9 mouse cellular contexts compared by ENCODE assay signal in the genomic region with DNA sequence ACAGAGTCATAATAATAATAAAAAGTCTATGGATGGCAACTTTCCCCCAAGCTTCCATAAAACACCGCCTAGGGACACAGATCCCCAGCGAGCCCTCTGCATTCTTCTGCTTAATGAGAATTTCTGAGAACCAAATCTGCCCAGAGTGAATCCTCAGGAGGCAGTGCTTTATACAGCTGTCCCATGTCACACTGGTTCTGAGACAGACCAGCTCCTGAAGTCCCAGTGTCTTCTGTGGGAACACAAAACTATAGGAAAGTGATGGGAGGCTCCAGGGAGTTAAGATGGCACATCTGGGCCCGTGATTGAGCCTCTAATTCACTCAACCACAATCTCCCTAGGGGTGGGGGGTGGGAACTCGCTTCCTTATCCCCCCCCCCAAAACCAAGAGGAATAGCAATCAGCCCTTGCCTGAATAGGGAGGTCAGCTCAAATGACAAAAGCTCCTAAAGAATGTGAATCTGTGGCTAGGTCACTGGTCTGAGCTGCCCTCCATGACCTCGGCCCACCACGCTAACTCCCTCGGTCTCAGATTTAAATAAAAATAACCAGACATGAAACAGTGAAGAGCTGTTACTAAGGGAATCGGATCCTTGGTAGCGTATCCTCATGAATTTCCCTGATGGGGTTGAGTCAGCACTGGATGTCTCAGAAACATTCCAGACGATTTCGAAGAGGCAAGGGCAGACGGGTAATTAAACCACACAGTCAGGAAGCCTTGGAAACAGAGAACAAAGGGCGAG.
DNase-seq lines count a peak whose midpoint lies in the region; ATAC-seq and TF ChIP-seq lines count a peak whose summit lies in the region.
"Had no signal": no experiment of that assay in that cellular context is flagged by ENCODE, and none has a peak within 500 bp of the region (broad histone marks: within the 10 kb centered on the region; RNA-seq: fewer than 3 reads in every experiment).

No protein-coding gene starts in this region.

- H3K9me3 ChIP-seq in embryonic facial prominence, embryonic 13.5 days, result no peaks in the 10 kb centered on the region
- H3K9me3 ChIP-seq in hindbrain, embryonic 15.5 days, result no peaks in the 10 kb centered on the region
- H3K9me3 ChIP-seq in neural tube, embryonic 13.5 days, result no peaks in the 10 kb centered on the region

- WGBS in embryonic facial prominence, embryonic 13.5 days, result 9% methylated on average over 13 of the region's 13 CpGs
- WGBS in hindbrain, embryonic 15.5 days, result 8% methylated on average over 13 of the region's 13 CpGs
- WGBS in neural tube, embryonic 13.5 days, result 3% methylated on average over 13 of the region's 13 CpGs

- peak overlapping the region; percentile 30; the same call in 1 of the 2 replicates for H3K4me3 ChIP-seq in gastrocnemius, adult 2 months
- H3K4me3 ChIP-seq in embryonic facial prominence, embryonic 13.5 days, result no peak overlapping the region
- H3K4me3 ChIP-seq in hindbrain, embryonic 15.5 days, result no peak overlapping the region
- no peak overlapping the region for H3K4me3 ChIP-seq in neural tube, embryonic 13.5 days

- H3K36me3 ChIP-seq in embryonic facial prominence, embryonic 13.5 days, result no peaks in the 10 kb centered on the region
- no peaks in the 10 kb centered on the region for H3K36me3 ChIP-seq in hindbrain, embryonic 15.5 days
- H3K36me3 ChIP-seq in neural tube, embryonic 13.5 days, result no peaks in the 10 kb centered on the region

- H3K9ac ChIP-seq in embryonic facial prominence, embryonic 13.5 days, result no peak overlapping the region
- no peak overlapping the region for H3K9ac ChIP-seq in hindbrain, embryonic 15.5 days
- peak overlapping the region; percentile 23; the same call in 1 of the 2 replicates for H3K9ac ChIP-seq in neural tube, embryonic 13.5 days

- DNase-seq in gastrocnemius, adult 2 months, result no peak
- DNase-seq in gastrocnemius, postnatal 4 days (ENCODE audit: low spot score in 2 of 2), result no peak
- no peak for DNase-seq in left cerebral cortex, adult 11 months (ENCODE audit: low spot score)
- DNase-seq in layer of hippocampus, postnatal 10 days (ENCODE audit: low spot score in 2 of 2), result no peak

- peaks cover 19% of the 10 kb centered on the region for H3K4me1 ChIP-seq in embryonic facial prominence, embryonic 13.5 days
- H3K4me1 ChIP-seq in hindbrain, embryonic 15.5 days (replicated peaks), result peaks cover 16% of the 10 kb centered on the region
- H3K4me1 ChIP-seq in neural tube, embryonic 13.5 days (replicated peaks), result peaks cover 19% of the 10 kb centered on the region

- H3K4me2 ChIP-seq in embryonic facial prominence, embryonic 13.5 days, result peak overlapping the region; percentile 39
- 0 out of 2 replicates have a peak overlapping the region, but pooled peaks have one; percentile 9 for H3K4me2 ChIP-seq in hindbrain, embryonic 15.5 days
- H3K4me2 ChIP-seq in neural tube, embryonic 13.5 days, result peak overlapping the region; percentile 13
- H3K4me2 ChIP-seq: liver, embryonic 11.5 days had no signal

- intact Hi-C loops in gastrocnemius, adult 2 months (cut with DNase I), result no loop called here

- TF ChIP-seq CTCF in gastrocnemius, adult 2 months (IDR thresholded peaks at IDR 0.05), result no peak

- peak overlapping the region; percentile 76 for H3K27ac ChIP-seq in gastrocnemius, adult 2 months
- H3K27ac ChIP-seq in embryonic facial prominence, embryonic 13.5 days, result peak overlapping the region; percentile 87
- H3K27ac ChIP-seq in hindbrain, embryonic 15.5 days (replicated peaks), result 0 out of 2 replicates have a peak overlapping the region, but pooled peaks have one; percentile 36
- peak overlapping the region; percentile 67 for H3K27ac ChIP-seq in neural tube, embryonic 13.5 days (replicated peaks)

- ATAC-seq in embryonic facial prominence, embryonic 13.5 days (ENCODE audit: insufficient number of reproducible peaks, insufficient read depth, low FRiP score, low TSS enrichment, low read depth), result peak; percentile 77
- 0 out of 2 replicates have a peak, but pooled peaks have one; percentile 27 for ATAC-seq in hindbrain, embryonic 15.5 days (ENCODE audit: low FRiP score, low read depth)
- peak; percentile 68 for ATAC-seq in neural tube, embryonic 13.5 days (ENCODE audit: low read depth)
- ATAC-seq in erythroid progenitor cell, adult 5-6 weeks (replicated peaks; ENCODE audit: low FRiP score, poor library complexity, severe bottlenecking), result no peak

- no peaks in the 10 kb centered on the region for H3K27me3 ChIP-seq in embryonic facial prominence, embryonic 13.5 days
- no peaks in the 10 kb centered on the region for H3K27me3 ChIP-seq in hindbrain, embryonic 15.5 days
- H3K27me3 ChIP-seq in neural tube, embryonic 13.5 days, result no peaks in the 10 kb centered on the region

Comparison
In these comparisons a context has a peak if more than half of its experiments do, and no peak if none do; other contexts are left out.
1. H3K27ac ChIP-seq: peak in every context shown above with its lines; median percentile 87 in embryonic facial prominence, embryonic 13.5 days; 76 in gastrocnemius, adult 2 months; 67 in neural tube, embryonic 13.5 days; 36 in hindbrain, embryonic 15.5 days.